Mouse (Mus musculus) forebrain, embryonic 16.5 days (tissue): Measurements from ENCODE around the gene Aebp2. TPM values are rescaled to one million over a fixed set of nuclear protein-coding genes. Genes with fewer than 3 reads are reported as not detected.
A peak's percentile ranks its signal among the peaks of the same experiment; 100 is the strongest.
"Not testable (repeated sequence)": the region's sequence is repeated elsewhere in the genome, so short reads cannot be mapped to it uniquely, and the experiment has no call there.

Experiments
- ATAC-seq: fragments of 200-750 bp; cut with Nextera tagmentation; 2 replicates; pipeline ENCODE4 v1.8.0; 2017; ENCODE audit warnings: mild to moderate bottlenecking, moderate library complexity
- H3K27ac ChIP-seq: fragments of 300-500 bp; sonication (generic); 2 replicates; pipeline ENCODE4 v1.5.1; 2014; ENCODE audit warnings: low read length, control low read depth
- H3K27me3 ChIP-seq: fragments of 300-500 bp; sonication (generic); replicated peaks from 2 replicates; pipeline ENCODE4 v1.6.1; 2014; ENCODE audit warnings: low read length; ENCODE audit not compliant: control insufficient read depth, insufficient read depth
- H3K36me3 ChIP-seq: fragments of 300-500 bp; sonication (generic); 2 replicates; pipeline ENCODE4 v1.6.1; 2014; ENCODE audit not compliant: control insufficient read depth, insufficient read depth
- H3K4me1 ChIP-seq: fragments of 300-500 bp; sonication (generic); replicated peaks from 2 replicates; pipeline ENCODE4 v1.6.1; 2014; ENCODE audit warnings: low read length; ENCODE audit not compliant: control insufficient read depth, insufficient read depth
- H3K4me2 ChIP-seq: fragments of 300-500 bp; sonication (generic); 2 replicates; pipeline ENCODE4 v1.6.1; 2014; ENCODE audit warnings: mild to moderate bottlenecking, low read length, control low read depth
- H3K4me3 ChIP-seq: fragments of 300-500 bp; sonication (generic); replicated peaks from 2 replicates; pipeline ENCODE4 v1.5.1; 2014; ENCODE audit warnings: mild to moderate bottlenecking, low read length, control low read depth
- H3K9ac ChIP-seq: fragments of 300-500 bp; sonication (generic); replicated peaks from 2 replicates; pipeline ENCODE4 v1.6.1; 2014; ENCODE audit warnings: low read depth, low read length, control low read depth
- H3K9me3 ChIP-seq: fragments of 300-500 bp; sonication (generic); 2 replicates; pipeline ENCODE4 v1.6.1; 2016; ENCODE audit warnings: low read length; ENCODE audit not compliant: control insufficient read depth
- WGBS: fragments of 180-500 bp; shearing (Covaris S2); extraction: QIAGEN DNeasy Blood & Tissue Kit; methylation state at CpG from one replicate; pipeline ENCODE4 v1.1.7; 2014; 5-methylcytosine and 5-hydroxymethylcytosine counted together
- polyA plus RNA-seq: library from polyadenylated mRNA; unstranded; fragments of >200 nt; fragmentation: Nextera tagmentation; extraction: Ambion mirVana; gene quantifications from 2 replicates; pipeline ENCODE4 v1.2.1, GENCODE M21; 2015

Aebp2 gene
- 6.5 TPM in 2 replicates for polyA plus RNA-seq

DNA sequence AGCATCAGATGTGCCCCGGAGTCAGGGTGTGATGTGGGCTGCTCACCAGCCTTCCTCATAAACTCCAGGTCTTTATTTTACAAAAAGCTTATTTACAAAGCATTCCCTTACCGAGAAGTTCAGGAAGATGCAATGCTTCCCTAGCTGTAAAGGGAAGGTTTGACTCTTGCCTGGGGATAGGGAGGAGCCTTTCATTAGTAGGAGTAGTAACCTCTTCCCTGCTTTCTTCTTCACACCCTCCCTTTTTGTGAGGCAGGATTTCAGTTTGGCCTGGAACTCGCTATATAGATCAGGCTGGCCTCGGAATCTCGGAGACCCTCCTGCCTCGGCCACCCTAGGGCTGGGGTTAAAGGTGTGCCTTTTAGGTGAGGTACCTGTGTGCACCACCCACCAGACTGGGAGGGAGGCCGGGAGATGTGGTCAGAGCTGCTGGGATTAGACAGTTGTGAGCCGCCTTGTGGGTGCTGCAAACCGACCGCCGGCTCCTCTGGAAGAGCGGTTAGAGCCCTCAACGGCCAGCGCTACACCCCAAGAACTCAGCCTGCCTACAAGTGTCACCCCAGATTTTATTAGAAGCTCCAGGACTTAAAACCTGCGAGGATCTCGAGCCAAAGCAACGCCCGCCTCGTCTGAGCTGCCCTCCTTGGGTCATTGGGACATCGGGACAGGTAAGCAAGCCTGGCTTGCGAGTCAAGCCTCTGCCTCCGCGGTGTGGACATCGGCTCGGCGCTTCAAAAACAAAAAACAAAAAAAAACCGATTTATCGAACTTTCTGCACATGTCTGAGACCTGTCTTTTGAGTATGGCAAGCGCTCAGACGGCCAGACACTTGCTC, at the start of gene Aebp2:
Gene Aebp2, plus strand, starts transcription at position 273 of the 835 bp plus-strand sequence.
- H3K9ac ChIP-seq, result peak within 1 kb of the TSS; percentile 98
- no peaks in the 10 kb centered on the region for H3K9me3 ChIP-seq
- H3K27ac ChIP-seq, result peak within 1 kb of the TSS; percentile 96
- no peaks in the 10 kb centered on the region for H3K36me3 ChIP-seq
- peak; percentile 3; the same call in 1 of the 2 replicates for ATAC-seq
- peak within 1 kb of the TSS; percentile 98 for H3K4me3 ChIP-seq
- no peaks in the 10 kb centered on the region for H3K27me3 ChIP-seq
- H3K4me2 ChIP-seq, result peak within 1 kb of the TSS; percentile 57
- peaks cover 28% of the 10 kb centered on the region for H3K4me1 ChIP-seq
- WGBS, result 50% methylated on average over 30 of the region's 30 CpGs

GRCm38 (mm10) chr6:140574943-140575342, 47.5 kb upstream of the Aebp2 start:
- H3K36me3 ChIP-seq, result peaks cover 27% of the 10 kb centered on the region

GRCm38 (mm10) chr6:140576133-140576532, 46.3 kb upstream of the Aebp2 start:
- WGBS, result 91% methylated on average over 8 of the region's 8 CpGs
- H3K9me3 ChIP-seq, result no peaks in the 10 kb centered on the region
- peaks cover 24% of the 10 kb centered on the region for H3K36me3 ChIP-seq

More at GRCm38 (mm10) chr6:140574943-140575342, 47.5 kb upstream of the Aebp2 start:
- Histone ChIP-seq H3K4me2 (no peak overlapping the region), H3K4me1 (no peaks in the 10 kb centered on the region), H3K9me3 (no peaks in the 10 kb centered on the region), H3K9ac (no peak overlapping the region), H3K27me3 (no peaks in the 10 kb centered on the region), H3K4me3 (no peak overlapping the region), H3K27ac (no peak overlapping the region)
- ATAC-seq, result no peak
- WGBS, result 95% methylated on average over 3 of the region's 3 CpGs

DNA sequence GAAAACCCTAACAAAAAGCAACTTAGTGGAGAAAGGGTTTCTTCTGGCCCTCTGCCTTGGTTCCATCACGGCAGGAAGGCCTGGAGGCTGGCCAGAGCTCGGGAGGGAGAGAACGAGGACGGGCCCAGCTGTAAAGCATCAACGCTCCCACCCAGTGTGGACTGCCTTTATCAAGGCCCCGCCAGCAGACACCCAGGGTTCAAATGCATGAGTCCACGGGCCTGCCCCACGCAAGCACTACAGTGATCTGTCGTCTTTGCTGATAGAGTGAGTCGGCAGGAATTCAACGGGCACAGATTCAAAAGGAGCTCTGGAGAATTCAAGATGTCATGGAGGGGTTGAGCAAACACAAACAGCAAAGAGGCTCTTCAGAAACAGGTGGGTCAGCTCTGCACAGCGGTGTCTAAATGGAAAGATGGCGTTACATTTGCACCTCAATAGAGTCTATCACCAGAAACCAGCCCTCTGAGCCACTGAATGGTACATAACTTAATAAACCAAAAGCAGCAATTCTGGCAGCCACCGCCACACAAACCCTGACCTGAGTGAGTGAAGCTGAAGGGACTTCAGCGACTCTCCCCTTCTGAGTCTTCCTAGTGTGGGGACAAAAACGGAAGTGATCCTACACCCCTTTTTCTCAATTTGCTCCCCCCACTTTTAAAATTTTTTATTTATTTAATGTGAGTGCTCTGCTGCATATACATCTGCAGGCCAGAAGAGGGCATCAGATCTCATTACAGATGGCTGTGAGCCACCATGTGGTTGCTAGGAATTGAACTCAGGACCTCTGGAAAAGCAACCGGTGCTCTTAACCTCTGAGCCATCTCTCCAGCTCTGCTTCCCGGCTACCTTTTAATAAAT, 45.3 kb upstream of the Aebp2 start:
- 68% methylated on average over 18 of the region's 18 CpGs for WGBS
- Histone ChIP-seq H3K27ac (no peak overlapping the region), H3K4me2 (no peak overlapping the region), H3K9ac (no peak overlapping the region), H3K36me3 (peaks cover 21% of the 10 kb centered on the region), H3K27me3 (no peaks in the 10 kb centered on the region), H3K4me3 (no peak overlapping the region), H3K4me1 (no peaks in the 10 kb centered on the region), H3K9me3 (no peaks in the 10 kb centered on the region)
- ATAC-seq, result no peak

More at GRCm38 (mm10) chr6:140576133-140576532, 46.3 kb upstream of the Aebp2 start:
- H3K4me1 ChIP-seq, result no peaks in the 10 kb centered on the region
- H3K27me3 ChIP-seq, result no peaks in the 10 kb centered on the region
- no peak overlapping the region for H3K4me3 ChIP-seq
- H3K9ac ChIP-seq, result no peak overlapping the region
- H3K27ac ChIP-seq, result no peak overlapping the region
- H3K4me2 ChIP-seq, result no peak overlapping the region
- ATAC-seq, result no peak

DNA sequence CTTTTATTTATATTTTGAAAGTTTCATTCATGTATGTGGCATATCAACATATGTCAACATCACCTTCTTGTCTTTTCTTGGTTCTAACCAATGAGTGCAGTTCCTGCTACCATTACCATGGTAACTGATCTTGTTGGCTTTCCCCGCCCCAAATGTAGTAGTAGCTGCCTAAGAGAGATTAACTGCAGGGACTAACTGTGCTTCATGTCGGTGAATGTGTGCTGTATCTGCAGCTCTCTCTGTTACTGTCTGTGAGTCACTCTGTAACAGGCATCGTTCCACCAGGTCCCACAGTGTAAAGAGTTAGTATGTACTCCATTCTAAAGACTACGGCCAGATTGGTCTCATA, 44.7 kb upstream of the Aebp2 start:
- no peaks in the 10 kb centered on the region for H3K27me3 ChIP-seq
- no peaks in the 10 kb centered on the region for H3K9me3 ChIP-seq
- H3K4me3 ChIP-seq, result no peak overlapping the region
- no peak overlapping the region for H3K9ac ChIP-seq
- H3K4me1 ChIP-seq, result no peaks in the 10 kb centered on the region
- no peak overlapping the region for H3K4me2 ChIP-seq
- H3K27ac ChIP-seq, result no peak overlapping the region
- no peak for ATAC-seq
- WGBS, result 96% methylated on average over 4 of the region's 4 CpGs
- peaks cover 19% of the 10 kb centered on the region for H3K36me3 ChIP-seq

DNA sequence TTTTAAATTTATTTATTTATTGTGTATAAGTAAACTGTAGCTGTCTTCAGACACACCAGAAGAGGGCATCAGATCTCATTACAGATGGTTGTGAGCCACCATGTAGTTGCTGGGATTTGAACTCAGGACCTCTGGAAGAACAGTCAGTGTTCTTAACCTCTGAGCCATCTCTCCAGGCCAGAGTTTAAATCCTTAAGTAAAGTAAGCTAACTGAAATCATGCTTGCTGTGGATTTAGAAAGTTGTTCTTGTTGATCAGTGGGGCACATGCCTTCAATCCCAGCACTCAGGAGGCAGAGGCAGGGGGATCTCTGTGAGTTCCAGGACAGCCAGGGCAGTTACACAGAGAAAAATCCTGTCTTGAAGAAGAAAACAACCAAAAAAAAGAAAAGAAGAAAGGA, 43.5 kb upstream of the Aebp2 start:
- H3K9me3 ChIP-seq, H3K4me3 ChIP-seq, H3K4me2 ChIP-seq, H3K27ac ChIP-seq, H3K27me3 ChIP-seq, H3K4me1 ChIP-seq, H3K9ac ChIP-seq, ATAC-seq: not testable (repeated sequence)
- peaks cover 14% of the 10 kb centered on the region for H3K36me3 ChIP-seq

- H3K27ac ChIP-seq, result no peak overlapping the region
- peaks cover 12% of the 10 kb centered on the region for H3K36me3 ChIP-seq
- 88% methylated on average over 4 of the region's 4 CpGs for WGBS
Measured at GRCm38 (mm10) chr6:140580170-140580569, 42.3 kb upstream of the Aebp2 start.

GRCm38 (mm10) chr6:140586714-140587259, 35.7 kb upstream of the Aebp2 start:
- ATAC-seq, result no peak
- H3K4me3 ChIP-seq, result no peak overlapping the region

More at GRCm38 (mm10) chr6:140580170-140580569, 42.3 kb upstream of the Aebp2 start:
- H3K4me3 ChIP-seq, result no peak overlapping the region
- H3K9me3 ChIP-seq, result no peaks in the 10 kb centered on the region
- no peak overlapping the region for H3K9ac ChIP-seq
- no peaks in the 10 kb centered on the region for H3K4me1 ChIP-seq
- no peak overlapping the region for H3K4me2 ChIP-seq
- no peak for ATAC-seq
- H3K27me3 ChIP-seq, result no peaks in the 10 kb centered on the region

GRCm38 (mm10) chr6:140591331-140591730, 31.1 kb upstream of the Aebp2 start:
- H3K9ac ChIP-seq, result no peak overlapping the region
- no peak for ATAC-seq
- no peaks in the 10 kb centered on the region for H3K9me3 ChIP-seq
- H3K4me2 ChIP-seq, result no peak overlapping the region
- H3K27ac ChIP-seq, result no peak overlapping the region
- peaks cover 21% of the 10 kb centered on the region for H3K36me3 ChIP-seq
- H3K4me3 ChIP-seq, result no peak overlapping the region
- WGBS, result 89% methylated on average over 5 of the region's 5 CpGs
- H3K27me3 ChIP-seq, result no peaks in the 10 kb centered on the region
- no peaks in the 10 kb centered on the region for H3K4me1 ChIP-seq

More at GRCm38 (mm10) chr6:140586714-140587259, 35.7 kb upstream of the Aebp2 start:
- Histone ChIP-seq H3K4me1 (no peaks in the 10 kb centered on the region), H3K36me3 (peaks cover 25% of the 10 kb centered on the region), H3K27me3 (no peaks in the 10 kb centered on the region), H3K9ac (no peak overlapping the region), H3K9me3 (no peaks in the 10 kb centered on the region), H3K4me2 (no peak overlapping the region), H3K27ac (no peak overlapping the region)
- WGBS, result 90% methylated on average over 8 of the region's 8 CpGs
